4 mouse cellular contexts compared by ENCODE assay signal in genomic region chr4:24763451-24763850, GRCm38 (mm10).
"Had no signal": no experiment of that assay in that cellular context is flagged by ENCODE, and none has a peak within 500 bp of the region (broad histone marks: within the 10 kb centered on the region; RNA-seq: fewer than 3 reads in every experiment).

No protein-coding gene starts in this region.

- DNase-seq: kidney, postnatal 14 days; left cerebral cortex, postnatal 4 days; lung, adult 18-20 months; thymus, postnatal 4 days had no signal
